Mouse (Mus musculus): Measurements from ENCODE around the gene Svop. TPM values are rescaled to one million over a fixed set of nuclear protein-coding genes. Genes with fewer than 3 reads are reported as not detected.

Svop gene
- total and polyA plus RNA-seq, 3 experiments, result 0.31 to 0.51 (median 0.38) TPM

GRCm38 (mm10) chr5:114101873-114102272, 10.5 kb upstream of the Svop start:
- peaks cover 11% of the 10 kb centered on the region for H3K79me2 ChIP-seq (replicated peaks; ENCODE audit: control insufficient read depth, extremely low read depth, insufficient read depth, poor library complexity, severe bottlenecking)
- no peak overlapping the region for H3K27ac ChIP-seq (ENCODE audit: insufficient read depth, low read depth)
- no peaks in the 10 kb centered on the region for H3K9me3 ChIP-seq (replicated peaks; ENCODE audit: low read length)
- H3K9ac ChIP-seq (ENCODE audit: insufficient read depth, low read depth), result no peak overlapping the region
- H3K27me3 ChIP-seq (replicated peaks), result peaks cover 17% of the 10 kb centered on the region
- H3K4me2 ChIP-seq (ENCODE audit: insufficient read depth, low read depth, poor library complexity, severe bottlenecking), result no peak overlapping the region
- H3K36me3 ChIP-seq (replicated peaks in 1 of 2; ENCODE audit: control insufficient read depth in 1 of 2, insufficient read depth in 1 of 2, low read length in 1 of 2), result peaks cover 32 to 49% of the 10 kb centered on the region in 2 experiments
- peaks cover 11 to 20% of the 10 kb centered on the region in 2 experiments for H3K4me1 ChIP-seq (ENCODE audit: control insufficient read depth in 1 of 2, insufficient read depth in 2 of 2)
- no peak overlapping the region for H3K4me3 ChIP-seq (replicated peaks in 1 of 3; ENCODE audit: low read depth in 2 of 3, low read length in 2 of 3, poor library complexity in 1 of 3)
- no peak for TF ChIP-seq MYC (IDR thresholded peaks at IDR 0.05; ENCODE audit: low read depth, low read length)
- no peak for TF ChIP-seq RAD21 (IDR thresholded peaks at IDR 0.05; ENCODE audit: low read depth, low read length)
- no peak for TF ChIP-seq EP300 (IDR thresholded peaks at IDR 0.05; ENCODE audit: low read length)
- dilution Hi-C loops (cut with MboI; ENCODE audit: extremely low pct_ligation_motif_present, extremely low pct_unique_long_range_greater_than_20kb, low sequenced_read_pairs), result no loop called here
- no peak for DNase-seq (ENCODE audit: extremely low read depth)
- in situ Hi-C loops (cut with MboI; ENCODE audit: low pct_ligation_motif_present, low pct_unique_long_range_greater_than_20kb, low sequenced_read_pairs), result no loop called here

- H3K27ac ChIP-seq (ENCODE audit: insufficient read depth, low read depth), result no peak overlapping the region
- H3K9ac ChIP-seq (ENCODE audit: insufficient read depth, low read depth), result peak overlapping the region; percentile 96
- peaks cover 19% of the 10 kb centered on the region for H3K27me3 ChIP-seq (replicated peaks)
- in situ Hi-C loops (cut with MboI; ENCODE audit: low pct_ligation_motif_present, low pct_unique_long_range_greater_than_20kb, low sequenced_read_pairs), result no loop called here
- no peak for DNase-seq (ENCODE audit: extremely low read depth)
- H3K79me2 ChIP-seq (replicated peaks; ENCODE audit: control insufficient read depth, extremely low read depth, insufficient read depth, poor library complexity, severe bottlenecking), result peaks cover 11% of the 10 kb centered on the region
- TF ChIP-seq SIN3A (IDR thresholded peaks at IDR 0.05; ENCODE audit: low read length), result no peak
- 0 out of 2 replicates have a peak, but pooled peaks have one; percentile 21 for TF ChIP-seq CHD2 (IDR thresholded peaks at IDR 0.05; ENCODE audit: low read length)
- peak overlapping the region; percentile 96 for H3K4me2 ChIP-seq (ENCODE audit: insufficient read depth, low read depth, poor library complexity, severe bottlenecking)
- peaks cover 11 to 22% of the 10 kb centered on the region in 2 experiments for H3K4me1 ChIP-seq (ENCODE audit: control insufficient read depth in 1 of 2, insufficient read depth in 2 of 2)
- peak overlapping the region; percentile 81 to 95 (median 93) for H3K4me3 ChIP-seq (replicated peaks in 1 of 3; ENCODE audit: low read depth in 2 of 3, low read length in 2 of 3, poor library complexity in 1 of 3)
- H3K36me3 ChIP-seq (replicated peaks in 1 of 2; ENCODE audit: control insufficient read depth in 1 of 2, insufficient read depth in 1 of 2, low read length in 1 of 2), result peaks cover 18 to 35% of the 10 kb centered on the region in 2 experiments
- dilution Hi-C loops (cut with MboI; ENCODE audit: extremely low pct_ligation_motif_present, extremely low pct_unique_long_range_greater_than_20kb, low sequenced_read_pairs), result no loop called here
- H3K9me3 ChIP-seq (replicated peaks; ENCODE audit: low read length), result no peaks in the 10 kb centered on the region
These were observed 9.2 kb upstream of the Svop start for GRCm38 (mm10) chr5:114100390-114101099.

GRCm38 (mm10) chr5:114099709-114100389, 8.5 kb upstream of the Svop start:
- Histone ChIP-seq H3K9me3 (replicated peaks; ENCODE audit: low read length) (peaks cover 3% of the 10 kb centered on the region), H3K9ac (ENCODE audit: insufficient read depth, low read depth) (peak overlapping the region; percentile 96), H3K79me2 (replicated peaks; ENCODE audit: control insufficient read depth, extremely low read depth, insufficient read depth, poor library complexity, severe bottlenecking) (peaks cover 11% of the 10 kb centered on the region), H3K27ac (ENCODE audit: insufficient read depth, low read depth) (no peak overlapping the region), H3K27me3 (replicated peaks) (peaks cover 23% of the 10 kb centered on the region), H3K36me3 (replicated peaks in 1 of 2; ENCODE audit: control insufficient read depth in 1 of 2, insufficient read depth in 1 of 2, low read length in 1 of 2) (peaks cover 11 to 28% of the 10 kb centered on the region in 2 experiments), H3K4me3 (replicated peaks in 1 of 3; ENCODE audit: low read depth in 2 of 3, low read length in 2 of 3, poor library complexity in 1 of 3) (peak overlapping the region; percentile 44 to 95 (median 93)), H3K4me2 (ENCODE audit: insufficient read depth, low read depth, poor library complexity, severe bottlenecking) (peak overlapping the region; percentile 68), H3K4me1 (ENCODE audit: control insufficient read depth in 1 of 2, insufficient read depth in 2 of 2) (peaks cover 11 to 24% of the 10 kb centered on the region in 2 experiments)
- dilution Hi-C loops (cut with MboI; ENCODE audit: extremely low pct_ligation_motif_present, extremely low pct_unique_long_range_greater_than_20kb, low sequenced_read_pairs) (no loop called here), in situ Hi-C loops (cut with MboI; ENCODE audit: low pct_ligation_motif_present, low pct_unique_long_range_greater_than_20kb, low sequenced_read_pairs) (no loop called here)
- peak; percentile 90 for DNase-seq (ENCODE audit: extremely low read depth)
- TF ChIP-seq MAZ (IDR thresholded peaks at IDR 0.05; ENCODE audit: low read depth, low read length) (peak; percentile 87; the same call in 1 of the 2 replicates), JUND (conservative IDR thresholded peaks at IDR 0.05; ENCODE audit: low read depth, low read length) (no peak), CHD1 (IDR thresholded peaks at IDR 0.05; ENCODE audit: low read depth, low read length) (no peak), TBP (conservative IDR thresholded peaks at IDR 0.05; ENCODE audit: low read depth, low read length) (peak; percentile 74), MYC (IDR thresholded peaks at IDR 0.05; ENCODE audit: low read depth, low read length) (no peak), HCFC1 (IDR thresholded peaks at IDR 0.05; ENCODE audit: low read depth, low read length) (peak; percentile 94), ZMIZ1 (IDR thresholded peaks at IDR 0.05; ENCODE audit: low read depth, low read length) (no peak), MEF2A (IDR thresholded peaks at IDR 0.05; ENCODE audit: borderline replicate concordance, low read depth, low read length) (peak; percentile 36; the same call in 1 of the 2 replicates), GABPA (IDR thresholded peaks at IDR 0.05; ENCODE audit: insufficient replicate concordance, low read depth, low read length) (no peak; the same call in 1 of the 2 replicates), PAX5 (IDR thresholded peaks at IDR 0.05; ENCODE audit: low read length) (no peak), TCF12 (IDR thresholded peaks at IDR 0.05; ENCODE audit: low read depth, low read length) (peak; percentile 80), UBTF (IDR thresholded peaks at IDR 0.05; ENCODE audit: low read depth, low read length) (peak; percentile 96), MXI1 (IDR thresholded peaks at IDR 0.05; ENCODE audit: low read depth, low read length) (peak; percentile 80), ZNF384 (IDR thresholded peaks at IDR 0.05; ENCODE audit: low read depth, low read length) (no peak), NELFE (IDR thresholded peaks at IDR 0.05; ENCODE audit: low read depth, low read length) (no peak), USF2 (conservative IDR thresholded peaks at IDR 0.05; ENCODE audit: low read depth, low read length) (no peak; the same call in 1 of the 2 replicates), EP300 (IDR thresholded peaks at IDR 0.05; ENCODE audit: low read length) (no peak), CTCF (conservative IDR thresholded peaks at IDR 0.05 in 1 of 2, IDR thresholded peaks at IDR 0.05 in 1 of 2; ENCODE audit: low read depth in 2 of 2, low read length in 2 of 2) (no peak), SIN3A (IDR thresholded peaks at IDR 0.05; ENCODE audit: low read length) (peak; percentile 74; the same call in 1 of the 2 replicates), POLR2A (IDR thresholded peaks at IDR 0.05; ENCODE audit: low read depth, low read length) (peak; percentile 52), SMC3 (IDR thresholded peaks at IDR 0.05; ENCODE audit: low read depth, low read length) (no peak)
